Mouse (Mus musculus) liver, postnatal 0 days (tissue): Measurements from ENCODE around the gene Cmtr1.

Experiments
- CTCF ChIP-seq: sonication (generic); IDR thresholded peaks from 2 replicates; pipeline ENCODE4 v1.5.1; 2016; ENCODE audit warnings: antibody characterized with exemption, low read depth
- EP300 ChIP-seq: IDR thresholded peaks from 2 replicates; pipeline ENCODE4 v1.6.1; 2016; ENCODE audit warnings: antibody characterized with exemption, low read depth, mild to moderate bottlenecking

DNA sequence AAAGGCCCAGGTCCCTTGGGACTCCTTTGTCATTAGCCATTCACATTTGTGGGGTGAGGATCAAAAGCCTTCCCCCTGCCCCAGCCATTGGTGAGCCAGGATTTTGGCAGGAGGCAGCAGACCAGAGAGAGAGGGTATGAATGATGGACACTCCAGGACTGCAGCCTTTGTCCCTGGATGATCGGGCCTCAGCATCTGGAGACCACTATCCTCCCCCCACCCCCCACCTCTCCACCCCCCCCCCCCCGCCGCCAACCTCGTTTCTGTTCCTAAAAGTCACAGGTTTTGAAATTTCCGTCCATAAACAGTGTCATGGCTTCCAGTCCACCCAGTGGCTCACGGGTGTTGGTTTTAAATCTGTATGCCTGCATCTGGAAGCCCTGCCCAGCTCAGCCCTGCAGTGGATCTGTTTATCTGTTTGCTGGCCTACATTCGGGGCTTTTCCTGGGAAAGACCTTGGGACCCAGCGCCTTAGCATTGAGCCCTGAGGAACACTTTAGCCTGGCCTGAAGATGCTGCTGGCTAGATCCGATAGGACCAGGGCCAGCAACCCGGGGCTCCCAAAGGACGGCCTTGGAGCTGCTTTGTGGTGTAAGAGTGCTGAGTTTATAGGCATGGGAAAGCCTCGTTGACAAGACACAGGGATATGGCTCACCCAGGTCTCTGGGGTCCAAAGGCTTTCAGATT lies 71.0 kb downstream of the Cmtr1 start:
- TF ChIP-seq CTCF (no peak), EP300 (no peak)
